Mouse (Mus musculus) fibroblast of lung, adult 2 months (primary cell): ENCODE results near the gene Lasp1.

ENCODE experiments used
- DNase-seq: peaks from one replicate; pipeline ENCODE4 v3.0.0-alpha.2; 2011; ENCODE audit warnings: low read depth

The Lasp1 gene

GRCm38 (mm10) chr11:97796910-97797309, 1.9 kb upstream of the Lasp1 start:
- no peak for DNase-seq

GRCm38 (mm10) chr11:97797369-97798082, 1.3 kb upstream of the Lasp1 start:
- DNase-seq: no peak

- DNase-seq: no peak
These were observed 741 bp upstream of the Lasp1 start for GRCm38 (mm10) chr11:97798083-97798435.

GRCm38 (mm10) chr11:97799146-97799993, 570 bp downstream of the Lasp1 start:
- no peak for DNase-seq

GRCm38 (mm10) chr11:97799994-97800690, 1.3 kb downstream of the Lasp1 start:
- DNase-seq: no peak

GRCm38 (mm10) chr11:97800691-97801408, 2.0 kb downstream of the Lasp1 start:
- DNase-seq: no peak

GRCm38 (mm10) chr11:97801409-97802193, 2.8 kb downstream of the Lasp1 start:
- no peak for DNase-seq

GRCm38 (mm10) chr11:97802194-97802470, 3.3 kb downstream of the Lasp1 start:
- no peak for DNase-seq

- DNase-seq: no peak
These were observed 3.7 kb downstream of the Lasp1 start for GRCm38 (mm10) chr11:97802495-97802894.

- DNase-seq: no peak
These were observed 5.0 kb downstream of the Lasp1 start for GRCm38 (mm10) chr11:97803847-97804246.

GRCm38 (mm10) chr11:97804841-97805661, 6.3 kb downstream of the Lasp1 start:
- no peak for DNase-seq

GRCm38 (mm10) chr11:97805662-97806612, 7.1 kb downstream of the Lasp1 start:
- no peak for DNase-seq

GRCm38 (mm10) chr11:97806613-97806964, 7.8 kb downstream of the Lasp1 start:
- no peak for DNase-seq

- no peak for DNase-seq
These were observed 8.8 kb downstream of the Lasp1 start for GRCm38 (mm10) chr11:97807626-97808025.

- DNase-seq: no peak
These were observed 9.3 kb downstream of the Lasp1 start for GRCm38 (mm10) chr11:97808093-97808492.

- DNase-seq: no peak
These were observed 9.9 kb downstream of the Lasp1 start for GRCm38 (mm10) chr11:97808621-97809234.

GRCm38 (mm10) chr11:97809235-97810121, 10.7 kb downstream of the Lasp1 start:
- DNase-seq: no peak

- no peak for DNase-seq
These were observed 11.6 kb downstream of the Lasp1 start for GRCm38 (mm10) chr11:97810356-97810755.
